Mouse (Mus musculus): ENCODE results near the gene Kcnb1.

- TF ChIP-seq CTCF (IDR thresholded peaks at IDR 0.05; ENCODE audit: low read depth, low read length): peak; percentile 69
- no peak for TF ChIP-seq EP300 (IDR thresholded peaks at IDR 0.05; ENCODE audit: insufficient read depth, low read depth, low read length)
Measured at GRCm38 (mm10) chr2:167237224-167237623, 47.3 kb upstream of the Kcnb1 start.

Data from ES-Bruce4 (cell line).